Mouse (Mus musculus): Measurements from ENCODE around the gene Unc5b. TPM values are rescaled to one million over a fixed set of nuclear protein-coding genes. Genes with fewer than 3 reads are reported as not detected.

Gene Unc5b
- total RNA-seq, 2 experiments from 2014 or later, result 2.0 to 3.5 TPM

- no peak for DNase-seq
These were observed 10.1 kb downstream of the Unc5b start for GRCm38 (mm10) chr10:60821311-60821710.

- DNase-seq, result peak; percentile 67
These were observed 10.8 kb downstream of the Unc5b start for GRCm38 (mm10) chr10:60820552-60820951.

DNA sequence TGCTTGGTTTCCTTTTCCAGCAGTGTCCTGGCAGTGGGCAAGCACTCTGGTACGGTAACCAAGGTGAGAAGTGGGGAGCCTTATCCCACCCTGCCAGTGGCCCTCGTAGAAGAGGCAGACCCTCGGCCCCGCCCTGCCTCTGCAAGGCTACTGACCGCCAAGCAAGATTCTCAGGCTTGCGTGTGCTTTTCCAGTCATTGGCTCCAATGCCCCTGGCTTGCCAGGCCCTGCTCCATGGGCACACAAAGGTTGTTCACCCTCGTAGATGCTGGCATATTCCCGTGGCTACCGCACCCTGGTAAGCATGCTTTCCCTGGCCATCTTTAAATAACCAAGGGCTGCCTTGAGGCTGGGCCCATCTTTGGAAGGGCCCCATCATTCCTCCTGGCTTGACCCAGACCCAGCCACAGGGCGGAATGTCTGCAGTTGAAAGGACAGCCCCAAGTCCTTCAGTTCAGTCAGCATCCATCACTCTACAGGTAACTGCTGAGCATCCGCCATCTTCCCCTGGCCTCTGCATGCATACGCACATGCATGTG is 11.7 kb downstream of the Unc5b start:
- DNase-seq, result no peak

- DNase-seq, result no peak
These were observed 12.2 kb downstream of the Unc5b start for GRCm38 (mm10) chr10:60819179-60819578.

- DNase-seq, result no peak
These were observed 12.7 kb downstream of the Unc5b start for GRCm38 (mm10) chr10:60818708-60819107.

GRCm38 (mm10) chr10:60817868-60818267 is 13.5 kb downstream of the Unc5b start:
- no peak for DNase-seq

- DNase-seq, result no peak
These were observed 14.3 kb downstream of the Unc5b start for GRCm38 (mm10) chr10:60816872-60817648.

DNA sequence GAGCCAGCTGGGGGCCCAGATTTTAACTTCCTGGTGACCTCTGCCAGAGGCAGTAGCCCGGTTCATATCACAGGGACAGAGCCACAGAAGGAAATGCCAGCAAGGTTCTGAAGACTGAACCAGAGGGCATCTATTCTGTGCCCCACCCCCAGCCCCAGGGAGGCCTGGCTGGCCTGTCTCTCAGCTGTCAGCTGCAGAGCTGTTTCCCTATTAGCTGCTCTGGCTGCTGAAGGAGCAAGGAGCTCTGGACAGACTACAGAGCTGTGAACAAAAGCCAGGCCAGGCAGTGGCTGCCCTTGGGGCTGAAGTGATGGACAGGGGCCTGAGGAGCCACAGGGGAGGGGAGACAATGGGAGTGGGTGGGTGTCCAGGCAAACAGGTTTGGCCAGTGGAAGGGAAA is 15.5 kb downstream of the Unc5b start:
- no peak for DNase-seq

- no peak for DNase-seq
These were observed 16.3 kb downstream of the Unc5b start for GRCm38 (mm10) chr10:60815059-60815458.

- no peak for DNase-seq
These were observed 16.8 kb downstream of the Unc5b start for GRCm38 (mm10) chr10:60814444-60815057.

- DNase-seq, result no peak
These were observed 17.8 kb downstream of the Unc5b start for GRCm38 (mm10) chr10:60813606-60814005.

DNA sequence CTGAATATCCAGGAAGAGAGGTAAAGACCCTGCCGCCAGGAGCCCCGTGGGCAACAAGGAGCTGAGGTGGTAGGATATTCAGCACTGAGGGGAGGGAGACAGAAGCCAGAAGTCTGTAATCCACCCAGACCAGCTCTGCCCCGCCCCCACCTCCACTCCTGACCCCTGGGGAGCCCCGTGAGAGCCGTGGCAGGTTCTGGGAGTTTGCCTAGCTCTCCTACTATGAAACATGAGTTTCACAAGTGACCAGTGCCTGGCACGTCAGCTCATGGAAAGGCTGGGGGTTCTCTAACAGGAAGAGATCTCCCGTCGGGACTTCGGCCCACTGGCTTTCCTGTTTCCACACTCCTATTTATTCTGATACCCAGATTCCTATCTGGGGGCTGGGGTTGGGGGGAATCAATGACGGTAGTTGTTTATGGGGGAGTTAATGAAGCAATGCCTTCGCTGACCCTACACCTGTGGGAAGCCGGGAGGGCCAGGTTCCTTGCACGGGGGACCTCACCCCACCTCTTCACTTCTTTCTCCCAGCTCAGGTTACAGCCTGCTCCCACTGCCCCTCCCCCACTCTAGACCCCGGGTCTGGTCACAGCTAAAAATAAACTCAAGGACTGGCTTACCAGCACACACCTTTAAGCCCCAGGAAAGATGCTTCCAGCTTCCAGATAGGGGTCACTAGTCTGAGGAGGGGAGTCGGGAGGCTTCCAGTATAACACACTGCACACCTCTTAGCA is 19.4 kb downstream of the Unc5b start:
- no peak for DNase-seq

DNA sequence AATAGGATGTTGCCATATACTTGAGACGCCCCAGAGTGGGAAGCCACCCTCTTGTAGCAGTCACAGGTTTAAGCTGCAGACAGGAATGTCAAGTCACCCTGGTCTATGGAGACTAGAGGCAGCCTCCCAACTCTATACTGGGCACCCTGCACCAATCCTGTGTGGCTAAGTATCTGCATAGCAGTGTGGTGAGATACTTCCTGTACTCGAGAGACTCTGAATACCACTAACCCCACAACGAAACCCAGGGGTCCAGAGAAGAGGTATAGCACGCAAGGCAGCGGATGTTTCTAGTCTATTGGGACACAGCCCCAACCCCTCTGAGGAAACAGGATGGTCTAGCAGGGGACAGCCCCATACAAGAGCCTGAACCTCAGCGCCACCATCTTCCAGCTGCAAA is 22.9 kb downstream of the Unc5b start:
- DNase-seq, result no peak

DNA sequence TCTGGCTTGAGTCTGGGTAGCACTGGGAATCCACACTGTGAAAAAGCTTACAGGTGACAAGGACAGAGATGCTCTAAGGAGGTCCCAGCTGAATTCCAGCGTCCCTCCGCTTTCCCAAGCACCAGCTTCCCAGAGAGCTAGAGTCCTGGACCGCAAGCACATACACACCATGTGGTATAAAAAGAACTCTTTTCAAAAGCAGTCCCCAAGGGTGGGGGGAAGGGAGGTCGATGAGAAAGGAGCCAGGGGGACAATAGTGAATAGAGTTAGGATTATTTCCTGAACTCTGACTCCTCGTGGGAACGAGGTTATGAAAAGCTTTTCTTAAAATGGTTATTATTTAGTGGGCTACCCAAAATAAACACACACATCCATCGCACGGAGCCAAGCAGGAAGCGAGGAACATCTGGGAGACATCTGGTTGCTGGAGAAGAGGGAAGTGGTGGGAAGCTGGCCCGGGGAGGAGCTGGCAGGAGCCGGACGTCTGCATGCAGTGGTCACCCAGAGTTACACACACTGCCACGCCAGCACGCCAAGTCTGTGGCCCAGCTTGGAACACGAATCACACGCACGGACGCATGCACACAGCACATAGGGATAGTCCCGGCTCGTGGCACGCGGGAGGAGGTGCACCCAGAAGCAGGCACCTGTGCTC is 23.7 kb downstream of the Unc5b start:
- DNase-seq, result peak; percentile 80

DNA sequence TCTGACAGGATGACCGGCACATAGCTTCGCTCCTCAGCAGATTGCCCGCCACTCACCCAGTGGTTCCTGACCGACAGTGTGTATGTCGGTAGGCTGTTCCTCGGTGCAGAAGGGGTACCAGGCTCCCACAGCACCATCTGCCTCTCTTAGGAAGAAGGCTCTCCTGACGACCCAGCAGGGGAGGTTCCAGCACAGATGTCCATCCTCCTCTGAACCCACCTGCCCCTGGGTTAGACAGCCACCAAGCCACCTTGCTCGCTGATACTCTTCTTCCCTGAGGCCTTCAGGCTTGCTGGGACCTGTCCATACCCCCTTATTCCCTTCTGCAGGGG is 25.2 kb downstream of the Unc5b start:
- no peak for DNase-seq

DNA sequence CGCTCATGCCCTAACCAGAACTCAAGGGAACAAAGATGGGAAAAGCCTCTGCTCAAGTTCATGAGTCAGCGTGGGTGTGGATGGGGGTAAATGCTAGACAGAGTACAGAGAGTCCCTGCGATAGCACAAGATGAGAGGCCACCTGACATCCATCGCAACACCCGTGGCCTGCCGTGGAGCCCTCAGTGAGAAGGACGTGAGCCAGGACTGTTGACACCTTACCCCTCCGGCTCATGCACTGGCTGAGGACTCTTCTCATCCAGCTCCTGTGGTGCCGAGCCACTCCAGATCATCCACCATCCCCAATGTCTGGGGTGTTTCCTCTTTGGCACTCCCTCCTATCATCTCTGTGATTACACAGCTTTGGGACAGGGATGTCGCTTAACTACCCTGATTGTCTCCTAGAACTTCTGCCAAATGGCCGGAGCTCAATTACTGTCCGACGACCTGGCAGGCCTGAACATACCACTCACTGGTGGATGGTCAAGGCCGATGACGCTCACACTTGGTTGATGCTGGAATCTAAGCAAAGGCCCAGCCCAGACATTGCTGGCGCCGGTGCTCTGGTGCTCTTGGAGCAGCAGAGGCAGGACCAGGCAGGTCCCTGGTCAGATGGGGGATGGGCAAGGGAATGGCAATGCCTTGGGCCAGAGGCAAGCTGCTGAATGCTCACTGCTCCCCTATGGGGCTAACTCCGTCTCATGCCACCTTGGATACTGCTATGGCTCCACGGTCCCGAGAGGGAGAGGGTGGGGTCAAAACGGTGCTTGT is 25.8 kb downstream of the Unc5b start:
- no peak for DNase-seq

- no peak for DNase-seq
These were observed 26.5 kb downstream of the Unc5b start for GRCm38 (mm10) chr10:60804865-60805264.

DNA sequence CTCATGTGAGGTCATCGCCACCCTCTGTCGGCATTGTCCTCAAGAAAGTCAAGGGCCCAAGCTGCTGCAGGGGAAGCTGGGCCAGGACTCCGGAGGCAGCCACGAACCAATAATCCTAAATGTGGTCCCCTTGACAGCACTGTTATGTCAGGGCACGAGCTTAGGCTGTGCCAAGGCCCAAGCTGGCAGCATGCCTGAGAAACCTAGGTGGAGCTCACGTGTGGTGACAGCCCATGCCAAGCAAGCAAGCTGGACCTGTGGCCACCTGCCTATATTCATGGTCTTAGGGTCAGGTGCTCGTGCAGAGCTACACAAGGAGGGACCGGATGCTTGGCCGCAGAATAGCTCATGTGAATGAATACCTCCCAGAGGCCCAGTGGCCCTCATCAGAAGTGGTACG is 27.4 kb downstream of the Unc5b start:
- DNase-seq, result no peak

DNA sequence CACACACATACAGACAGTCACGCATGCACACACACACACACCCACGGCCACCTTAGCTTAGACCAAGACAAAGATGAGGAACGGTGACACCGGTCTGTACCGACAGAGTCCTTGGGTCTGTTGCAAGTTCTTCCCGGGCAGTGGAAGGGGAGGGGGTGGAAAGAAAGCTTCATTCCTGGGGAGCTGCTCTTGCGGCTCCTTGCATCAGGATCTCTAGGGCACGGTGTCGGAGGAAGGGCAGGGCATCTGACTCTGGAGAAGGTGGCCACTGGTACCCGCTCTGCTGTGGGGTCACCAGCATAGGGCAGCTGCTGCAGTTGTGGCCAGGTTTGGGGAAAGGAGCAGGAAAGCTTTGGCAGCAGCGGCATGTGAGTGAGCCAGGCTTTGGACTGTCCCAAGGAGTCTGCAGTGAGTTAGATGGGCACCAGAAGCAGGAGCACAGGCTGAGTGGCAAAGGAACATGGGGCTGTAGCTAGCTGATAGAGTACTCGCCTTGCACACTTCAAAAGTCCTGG is 29.4 kb downstream of the Unc5b start:
- DNase-seq, result no peak

- DNase-seq, result no peak
These were observed 30.0 kb downstream of the Unc5b start for GRCm38 (mm10) chr10:60801168-60801897.
